Mouse (Mus musculus) stomach, postnatal 0 days (tissue): ENCODE results near the gene Col6a5.

Experiments used
- CTCF ChIP-seq: IDR thresholded peaks from 2 replicates; pipeline ENCODE4 v1.5.1; 2016; ENCODE audit warnings: antibody characterized with exemption, low read depth, mild to moderate bottlenecking, moderate library complexity
- EP300 ChIP-seq: optimal IDR thresholded peaks from 2 replicates; pipeline ENCODE3; 2016; ENCODE audit warnings: antibody characterized with exemption

DNA sequence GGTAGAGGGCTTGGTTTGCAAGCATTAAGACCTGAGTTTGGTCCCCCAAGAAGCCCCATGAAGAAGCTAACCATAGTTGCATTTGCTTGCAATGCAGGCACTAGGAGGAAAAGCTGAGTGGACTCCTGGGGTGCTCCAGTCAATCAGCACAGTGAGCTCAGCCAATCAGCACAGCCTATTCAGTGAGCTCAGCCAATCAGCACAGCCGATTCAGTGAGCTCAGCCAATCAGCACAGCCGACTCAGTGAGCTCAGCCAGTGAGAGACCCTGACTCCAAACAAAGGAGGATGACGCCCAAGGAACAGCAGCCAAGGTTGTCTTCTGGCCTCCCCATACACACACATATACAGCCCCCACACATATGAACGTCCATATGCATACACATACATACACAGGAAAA is 84.3 kb downstream of the Col6a5 start:
- TF ChIP-seq EP300 = no peak
- no peak for TF ChIP-seq CTCF
